Mouse (Mus musculus) limb, embryonic 14.5 days (tissue): Measurements from ENCODE around the gene Asna1. TPM values are rescaled to one million over a fixed set of nuclear protein-coding genes. Genes with fewer than 3 reads are reported as not detected.
A peak's percentile ranks its signal among the peaks of the same experiment; 100 is the strongest.

Experiments
- ATAC-seq: fragments of 200-750 bp; cut with Nextera tagmentation; 2 replicates; pipeline ENCODE4 v1.8.0; 2017; ENCODE audit warnings: low read depth, moderate number of reproducible peaks, moderate TSS enrichment; ENCODE audit not compliant: low FRiP score
- DNase-seq: peaks from one replicate; pipeline ENCODE4 v3.0.0-alpha.2; 2015; ENCODE audit warnings: low spot score
- H3K27ac ChIP-seq: fragments of 300-500 bp; sonication (generic); replicated peaks from 2 replicates; pipeline ENCODE4 v1.5.1; 2014; ENCODE audit warnings: low read depth, mild to moderate bottlenecking, low read length, moderate library complexity, mixed read lengths
- H3K27me3 ChIP-seq: fragments of 300-500 bp; sonication (generic); 2 replicates; pipeline ENCODE4 v1.6.1; 2014; ENCODE audit warnings: low read length, mixed read lengths; ENCODE audit not compliant: control insufficient read depth, insufficient read depth
- H3K36me3 ChIP-seq: fragments of 300-500 bp; sonication (generic); 2 replicates; pipeline ENCODE4 v1.6.1; 2014; ENCODE audit warnings: mild to moderate bottlenecking, low read length, moderate library complexity, mixed read lengths; ENCODE audit not compliant: control insufficient read depth, insufficient read depth
- H3K4me1 ChIP-seq: fragments of 300-500 bp; sonication (generic); 2 replicates; pipeline ENCODE4 v1.6.1; 2014; ENCODE audit warnings: antibody characterized with exemption, low read length, mixed read lengths; ENCODE audit not compliant: control insufficient read depth, insufficient read depth
- H3K4me2 ChIP-seq: fragments of 300-500 bp; sonication (generic); replicated peaks from 2 replicates; pipeline ENCODE4 v1.6.1; 2014; ENCODE audit warnings: low read depth, mild to moderate bottlenecking, low read length, moderate library complexity; ENCODE audit not compliant: severe bottlenecking
- H3K4me3 ChIP-seq: fragments of 300-500 bp; sonication (generic); replicated peaks from 2 replicates; pipeline ENCODE4 v1.5.1; 2014; ENCODE audit warnings: low read length
- H3K9ac ChIP-seq: fragments of 300-500 bp; sonication (generic); 2 replicates; pipeline ENCODE4 v1.6.1; 2014; ENCODE audit warnings: mild to moderate bottlenecking, low read depth, low read length, moderate library complexity; ENCODE audit not compliant: severe bottlenecking
- H3K9me3 ChIP-seq: fragments of 300-500 bp; sonication (generic); 2 replicates; pipeline ENCODE4 v1.6.1; 2016; ENCODE audit warnings: low read length; ENCODE audit not compliant: control insufficient read depth
- POLR2A ChIP-seq: fragments of 200-500 bp; IDR thresholded peaks from 2 replicates; pipeline ENCODE4 v1.8.0; 2012; ENCODE audit warnings: inconsistent platforms, mild to moderate bottlenecking, moderate library complexity, borderline replicate concordance; ENCODE audit not compliant: insufficient read depth, insufficient read length; ENCODE audit errors: extremely low read depth
- WGBS: fragments of 180-500 bp; shearing (Covaris S2); extraction: QIAGEN DNeasy Blood & Tissue Kit; methylation state at CpG from one replicate; pipeline ENCODE4 v1.1.7; 2014; 5-methylcytosine and 5-hydroxymethylcytosine counted together
- polyA plus RNA-seq, 2 experiments: library from polyadenylated mRNA; depleted of rRNA in 1 of 2; stranded (reverse) in 1 of 2; unstranded in 1 of 2; fragments of >200 nt; fragmentation: Nextera tagmentation in 1 of 2; extraction: Ambion mirVana in 1 of 2; gene quantifications; 2 replicates each; pipeline versions ENCODE4 v1.2.1 to v1.2.3; 2012 to 2014

Gene Asna1
- polyA plus RNA-seq, 2 experiments: 98.0 to 173 TPM

DNA sequence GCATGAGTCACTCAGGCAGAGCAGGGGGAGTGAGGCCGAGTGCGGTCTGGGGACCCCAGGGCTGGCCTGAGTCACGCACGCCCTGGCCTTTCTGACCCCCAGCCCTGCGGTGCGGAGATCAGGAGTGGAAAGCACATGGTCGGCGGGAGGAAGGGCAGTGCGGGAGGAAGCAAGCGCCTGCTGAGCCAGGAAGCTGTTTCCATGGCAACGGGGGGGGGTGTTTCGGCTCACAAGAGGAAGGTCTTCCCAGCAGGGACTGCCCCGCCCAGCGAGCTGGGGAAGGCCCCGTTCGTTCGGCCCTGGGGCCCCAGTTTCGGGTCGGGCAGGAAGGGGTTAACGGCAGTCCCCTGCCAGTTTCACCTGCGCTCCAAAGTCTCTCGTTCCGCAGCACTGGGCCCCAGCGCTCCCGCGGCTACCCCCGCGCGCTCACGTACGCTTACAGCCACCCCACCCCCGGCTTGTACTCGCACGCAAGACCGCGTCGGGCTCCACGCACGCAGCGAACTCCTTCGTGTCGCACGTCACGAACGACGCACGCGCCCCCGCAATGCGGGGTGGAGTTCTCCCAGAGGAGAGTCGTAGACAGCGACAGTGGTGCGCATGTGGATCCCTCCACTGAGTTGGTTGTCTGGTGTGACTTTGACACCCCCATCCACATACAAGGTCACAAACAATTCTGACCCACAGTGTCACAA lies 39.2 kb downstream of the Asna1 start:
- DNase-seq (peak; percentile 74), ATAC-seq (no peak)
- Histone ChIP-seq H3K9ac (peak overlapping the region; percentile 42), H3K4me1 (peaks cover 26% of the 10 kb centered on the region), H3K4me3 (peak overlapping the region; percentile 37), H3K27me3 (no peaks in the 10 kb centered on the region), H3K4me2 (peak overlapping the region; percentile 89), H3K27ac (peak overlapping the region; percentile 52; the same call in 1 of the 2 replicates), H3K9me3 (no peaks in the 10 kb centered on the region), H3K36me3 (no peaks in the 10 kb centered on the region)
- WGBS: 1% methylated on average over 52 of the region's 53 CpGs
- no peak for TF ChIP-seq POLR2A

DNA sequence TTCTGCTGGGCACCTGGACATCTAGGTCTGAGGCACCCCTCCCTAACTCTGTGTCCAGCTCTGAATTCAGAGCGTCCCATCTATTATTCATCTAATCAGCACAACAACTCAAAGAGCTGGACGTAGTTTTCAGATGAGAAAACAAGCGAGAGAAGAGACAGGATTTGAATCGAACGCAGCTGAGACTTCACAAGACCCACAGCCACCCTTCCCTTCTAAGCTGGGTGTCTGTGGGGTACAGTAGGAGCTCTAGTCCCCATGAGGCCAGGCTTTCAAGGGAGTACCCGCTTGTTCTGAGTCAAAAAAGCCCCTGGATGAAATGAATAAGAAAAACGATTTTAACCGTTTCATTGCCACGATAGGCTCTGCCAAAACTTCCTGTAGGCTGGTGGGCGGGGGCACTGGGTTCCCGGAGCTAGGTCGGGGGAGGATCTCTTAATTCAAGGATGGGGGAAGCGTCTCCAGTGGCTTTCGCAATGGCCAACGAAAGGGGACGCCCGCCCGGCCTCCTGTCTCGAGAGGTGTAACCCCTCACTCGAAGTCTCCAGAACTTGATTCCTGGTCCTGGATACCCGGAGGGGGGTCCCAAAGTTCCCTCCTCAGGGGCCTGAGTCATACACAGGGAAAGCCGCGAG lies 39.9 kb downstream of the Asna1 start:
- Histone ChIP-seq H3K4me2 (peak overlapping the region; percentile 89), H3K4me1 (peaks cover 29% of the 10 kb centered on the region), H3K36me3 (no peaks in the 10 kb centered on the region), H3K27me3 (no peaks in the 10 kb centered on the region), H3K9ac (peak overlapping the region; percentile 42), H3K27ac (no peak overlapping the region), H3K9me3 (no peaks in the 10 kb centered on the region), H3K4me3 (peak overlapping the region; percentile 37)
- no peak for TF ChIP-seq POLR2A
- DNase-seq (no peak), ATAC-seq (no peak)
- WGBS: under 1% methylated on average over 23 of the region's 23 CpGs

GRCm38 (mm10) chr8:84984294-84985048 lies 40.6 kb downstream of the Asna1 start:
- no peak overlapping the region for H3K9ac ChIP-seq
- H3K36me3 ChIP-seq: no peaks in the 10 kb centered on the region
- H3K4me1 ChIP-seq: peaks cover 31% of the 10 kb centered on the region
- H3K4me3 ChIP-seq: no peak overlapping the region
- no peaks in the 10 kb centered on the region for H3K27me3 ChIP-seq
- WGBS: 10% methylated on average over 16 of the region's 16 CpGs
- ATAC-seq (no peak), DNase-seq (no peak)
- no peak for TF ChIP-seq POLR2A
- no peaks in the 10 kb centered on the region for H3K9me3 ChIP-seq
- H3K4me2 ChIP-seq: peak overlapping the region; percentile 89
- no peak overlapping the region; the same call in 1 of the 2 replicates for H3K27ac ChIP-seq

GRCm38 (mm10) chr8:84982499-84983011 lies 42.5 kb downstream of the Asna1 start:
- H3K27ac ChIP-seq: no peak overlapping the region
- ATAC-seq: no peak
- 70% methylated on average over 3 of the region's 3 CpGs for WGBS

More at GRCm38 (mm10) chr8:84982499-84983011, 42.5 kb downstream of the Asna1 start:
- Histone ChIP-seq H3K4me3 (no peak overlapping the region), H3K4me1 (peaks cover 39% of the 10 kb centered on the region), H3K36me3 (no peaks in the 10 kb centered on the region), H3K4me2 (no peak overlapping the region), H3K9me3 (no peaks in the 10 kb centered on the region), H3K27me3 (peaks cover 5% of the 10 kb centered on the region), H3K9ac (no peak overlapping the region)
- DNase-seq: no peak
- TF ChIP-seq POLR2A: no peak
